Mouse (Mus musculus): ENCODE data around the gene Olfr544.

- TF ChIP-seq EP300 (IDR thresholded peaks at IDR 0.05; ENCODE audit: low read depth) (no peak), CTCF (IDR thresholded peaks at IDR 0.05; ENCODE audit: low read depth) (no peak)
These were observed 41.7 kb downstream of the Olfr544 start for GRCm38 (mm10) chr7:102446438-102446837.
